Mouse (Mus musculus) ES-E14 (cell line): Measurements from ENCODE around the gene Vsig10.

Experiments used
- CHD2 ChIP-seq: IDR thresholded peaks from 2 replicates; pipeline ENCODE4 v1.6.1; 2014; ENCODE audit warnings: mild to moderate bottlenecking, low read depth, low read length, inconsistent platforms
- HCFC1 ChIP-seq: IDR thresholded peaks from 2 replicates; pipeline ENCODE4 v1.6.1; 2012; ENCODE audit warnings: low read length, inconsistent platforms, borderline replicate concordance; ENCODE audit not compliant: insufficient read depth
- MAFK ChIP-seq: IDR thresholded peaks from 2 replicates; pipeline ENCODE4 v1.6.1; 2014; ENCODE audit warnings: mild to moderate bottlenecking, low read depth, low read length, inconsistent platforms; ENCODE audit not compliant: insufficient read depth

DNA sequence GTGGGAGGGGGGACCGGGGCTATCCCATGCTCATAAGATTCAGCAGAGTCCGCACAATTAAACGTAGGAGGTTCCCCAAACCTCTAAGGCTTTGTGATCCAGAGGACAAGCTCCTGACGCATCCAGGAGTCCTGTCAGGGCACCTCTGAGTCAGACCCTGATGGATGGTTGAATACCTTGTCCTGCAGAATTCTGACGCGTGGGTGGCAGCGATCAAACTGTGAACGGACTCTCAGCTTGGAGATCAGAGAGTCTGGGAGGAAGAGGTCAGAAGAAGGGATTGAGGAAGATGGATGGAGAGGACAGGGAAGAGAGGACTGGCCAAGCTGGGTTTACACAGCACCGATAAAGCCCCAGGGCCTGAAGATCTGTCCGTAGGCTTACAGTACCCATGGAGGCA lies 5.0 kb upstream of the Vsig10 start:
- no peak for TF ChIP-seq MAFK
- no peak for TF ChIP-seq CHD2
- no peak for TF ChIP-seq HCFC1
